In genomic region chr12:82799892-82800291, GRCm38 (mm10) we compare ENCODE assay signal across 23 mouse cellular contexts.
"Had no signal": no experiment of that assay in that cellular context is flagged by ENCODE, and none has a peak within 500 bp of the region (broad histone marks: within the 10 kb centered on the region; RNA-seq: fewer than 3 reads in every experiment).

No protein-coding gene starts in this region.

- H3K4me3 ChIP-seq: heart, adult 2 months; heart, embryonic 13.5 days; heart, embryonic 15.5 days; hindbrain, embryonic 13.5 days; hindbrain, embryonic 15.5 days; limb, embryonic 13.5 days; limb, embryonic 15.5 days; liver, embryonic 12.5 days had no signal

- H3K27ac ChIP-seq: heart, adult 2 months; hindbrain, embryonic 13.5 days; hindbrain, embryonic 15.5 days; hindbrain, postnatal 0 days; limb, embryonic 13.5 days; limb, embryonic 15.5 days; liver, embryonic 12.5 days; liver, embryonic 14.5 days had no signal

- H3K9ac ChIP-seq: heart, embryonic 13.5 days; heart, embryonic 15.5 days; hindbrain, embryonic 13.5 days; hindbrain, embryonic 15.5 days; limb, embryonic 13.5 days; limb, embryonic 15.5 days; liver, embryonic 12.5 days; liver, embryonic 14.5 days had no signal

- H3K36me3 ChIP-seq: heart, embryonic 13.5 days; heart, embryonic 15.5 days; hindbrain, embryonic 13.5 days; hindbrain, embryonic 15.5 days; limb, embryonic 13.5 days; limb, embryonic 15.5 days; liver, embryonic 12.5 days had no signal

- H3K9me3 ChIP-seq: heart, embryonic 13.5 days; heart, embryonic 15.5 days; hindbrain, embryonic 13.5 days; hindbrain, embryonic 15.5 days; limb, embryonic 13.5 days; limb, embryonic 15.5 days; liver, embryonic 12.5 days had no signal

- H3K27me3 ChIP-seq: heart, embryonic 13.5 days; heart, embryonic 15.5 days; hindbrain, embryonic 13.5 days; hindbrain, embryonic 15.5 days; limb, embryonic 13.5 days; limb, embryonic 15.5 days; liver, embryonic 12.5 days had no signal

- ATAC-seq: hindbrain, postnatal 0 days; intestine, postnatal 0 days; liver, embryonic 12.5 days had no signal

- H3K4me1 ChIP-seq: hindbrain, embryonic 13.5 days; hindbrain, embryonic 15.5 days; limb, embryonic 13.5 days; limb, embryonic 15.5 days; liver, embryonic 12.5 days had no signal

- DNase-seq: gastrocnemius, postnatal 14 days; gastrocnemius, postnatal 36 days; heart, adult 2 months; heart, postnatal 14 days; heart, postnatal 36 days; kidney, adult 18-20 months; kidney, adult 8-10 months; kidney, postnatal 10 days; kidney, postnatal 4 days; layer of hippocampus, adult 9-11 months; layer of hippocampus, postnatal 36 days; left cerebral cortex, postnatal 4 days had no signal

- H3K4me2 ChIP-seq: heart, embryonic 11.5 days; heart, embryonic 13.5 days; heart, embryonic 15.5 days; hindbrain, embryonic 13.5 days; hindbrain, embryonic 15.5 days; limb, embryonic 13.5 days; limb, embryonic 15.5 days; liver, embryonic 12.5 days had no signal
